Mouse (Mus musculus): ENCODE results near the gene Stxbp6. TPM values are rescaled to one million over a fixed set of nuclear protein-coding genes. Genes with fewer than 3 reads are reported as not detected.

The Stxbp6 gene
- total and polyA plus RNA-seq, 3 experiments = not detected

GRCm38 (mm10) chr12:45082379-45083144 is 8.1 kb upstream of the Stxbp6 start:
- dilution Hi-C loops (cut with MboI; ENCODE audit: extremely low pct_ligation_motif_present, extremely low pct_unique_long_range_greater_than_20kb, low sequenced_read_pairs) (no loop called here), in situ Hi-C loops (cut with MboI; ENCODE audit: low pct_ligation_motif_present, low pct_unique_long_range_greater_than_20kb, low sequenced_read_pairs) (no loop called here)
- no peak overlapping the region for H3K27ac ChIP-seq (ENCODE audit: insufficient read depth, low read depth)
- H3K79me2 ChIP-seq (replicated peaks; ENCODE audit: control insufficient read depth, extremely low read depth, insufficient read depth, poor library complexity, severe bottlenecking) = no peaks in the 10 kb centered on the region
- H3K9ac ChIP-seq (ENCODE audit: insufficient read depth, low read depth) = no peak overlapping the region
- H3K9me3 ChIP-seq (replicated peaks; ENCODE audit: low read length) = peaks cover 39% of the 10 kb centered on the region
- no peaks in the 10 kb centered on the region for H3K4me1 ChIP-seq (ENCODE audit: control insufficient read depth in 1 of 2, insufficient read depth in 2 of 2)
- H3K4me2 ChIP-seq (ENCODE audit: insufficient read depth, low read depth, poor library complexity, severe bottlenecking) = no peak overlapping the region
- no peak for DNase-seq (ENCODE audit: extremely low read depth)
- no peak for TF ChIP-seq CHD2 (IDR thresholded peaks at IDR 0.05; ENCODE audit: low read length)
- no peak for TF ChIP-seq MEF2A (IDR thresholded peaks at IDR 0.05; ENCODE audit: borderline replicate concordance, low read depth, low read length)
- H3K4me3 ChIP-seq (replicated peaks in 1 of 3; ENCODE audit: low read depth in 2 of 3, low read length in 2 of 3, poor library complexity in 1 of 3) = no peak overlapping the region
- no peaks in the 10 kb centered on the region for H3K36me3 ChIP-seq (replicated peaks in 1 of 2; ENCODE audit: control insufficient read depth in 1 of 2, insufficient read depth in 1 of 2, low read length in 1 of 2)
- no peaks in the 10 kb centered on the region for H3K27me3 ChIP-seq (replicated peaks)

- TF ChIP-seq CHD2 (IDR thresholded peaks at IDR 0.05; ENCODE audit: low read length) (no peak), MEF2A (IDR thresholded peaks at IDR 0.05; ENCODE audit: borderline replicate concordance, low read depth, low read length) (no peak), USF2 (conservative IDR thresholded peaks at IDR 0.05; ENCODE audit: low read depth, low read length) (no peak), MXI1 (IDR thresholded peaks at IDR 0.05; ENCODE audit: low read depth, low read length) (no peak), SIN3A (IDR thresholded peaks at IDR 0.05; ENCODE audit: low read length) (no peak), JUN (IDR thresholded peaks at IDR 0.05; ENCODE audit: insufficient read depth, low read depth, low read length) (no peak)
- Histone ChIP-seq H3K27me3 (replicated peaks) (no peaks in the 10 kb centered on the region), H3K4me3 (replicated peaks in 1 of 3; ENCODE audit: low read depth in 2 of 3, low read length in 2 of 3, poor library complexity in 1 of 3) (no peak overlapping the region), H3K4me1 (ENCODE audit: control insufficient read depth in 1 of 2, insufficient read depth in 2 of 2) (no peaks in the 10 kb centered on the region), H3K4me2 (ENCODE audit: insufficient read depth, low read depth, poor library complexity, severe bottlenecking) (no peak overlapping the region), H3K36me3 (replicated peaks in 1 of 2; ENCODE audit: control insufficient read depth in 1 of 2, insufficient read depth in 1 of 2, low read length in 1 of 2) (no peaks in the 10 kb centered on the region), H3K79me2 (replicated peaks; ENCODE audit: control insufficient read depth, extremely low read depth, insufficient read depth, poor library complexity, severe bottlenecking) (no peaks in the 10 kb centered on the region), H3K9ac (ENCODE audit: insufficient read depth, low read depth) (no peak overlapping the region), H3K9me3 (replicated peaks; ENCODE audit: low read length) (peaks cover 38% of the 10 kb centered on the region), H3K27ac (ENCODE audit: insufficient read depth, low read depth) (no peak overlapping the region)
- in situ Hi-C loops (cut with MboI; ENCODE audit: low pct_ligation_motif_present, low pct_unique_long_range_greater_than_20kb, low sequenced_read_pairs) (no loop called here), dilution Hi-C loops (cut with MboI; ENCODE audit: extremely low pct_ligation_motif_present, extremely low pct_unique_long_range_greater_than_20kb, low sequenced_read_pairs) (no loop called here)
- no peak for DNase-seq (ENCODE audit: extremely low read depth)
Observed at GRCm38 (mm10) chr12:45081617-45082016, 7.1 kb upstream of the Stxbp6 start.

- dilution Hi-C loops (cut with MboI; ENCODE audit: extremely low pct_ligation_motif_present, extremely low pct_unique_long_range_greater_than_20kb, low sequenced_read_pairs) = no loop called here
- no peaks in the 10 kb centered on the region for H3K36me3 ChIP-seq (replicated peaks in 1 of 2; ENCODE audit: control insufficient read depth in 1 of 2, insufficient read depth in 1 of 2, low read length in 1 of 2)
- H3K79me2 ChIP-seq (replicated peaks; ENCODE audit: control insufficient read depth, extremely low read depth, insufficient read depth, poor library complexity, severe bottlenecking) = no peaks in the 10 kb centered on the region
- no peak for DNase-seq (ENCODE audit: extremely low read depth)
- H3K27me3 ChIP-seq (replicated peaks) = no peaks in the 10 kb centered on the region
- no peak overlapping the region for H3K27ac ChIP-seq (ENCODE audit: insufficient read depth, low read depth)
- no peaks in the 10 kb centered on the region for H3K4me1 ChIP-seq (ENCODE audit: control insufficient read depth in 1 of 2, insufficient read depth in 2 of 2)
- H3K9me3 ChIP-seq (replicated peaks; ENCODE audit: low read length) = peaks cover 41% of the 10 kb centered on the region
- no peak overlapping the region for H3K4me2 ChIP-seq (ENCODE audit: insufficient read depth, low read depth, poor library complexity, severe bottlenecking)
- no peak overlapping the region for H3K9ac ChIP-seq (ENCODE audit: insufficient read depth, low read depth)
- TF ChIP-seq ELF1 (IDR thresholded peaks at IDR 0.05; ENCODE audit: low read depth, low read length) = no peak
- no peak for TF ChIP-seq EP300 (IDR thresholded peaks at IDR 0.05; ENCODE audit: low read length)
- TF ChIP-seq MXI1 (IDR thresholded peaks at IDR 0.05; ENCODE audit: low read depth, low read length) = no peak
- no peak for TF ChIP-seq SMC3 (IDR thresholded peaks at IDR 0.05; ENCODE audit: low read depth, low read length)
- no peak for TF ChIP-seq IRF4 (IDR thresholded peaks at IDR 0.05; ENCODE audit: low read depth, low read length)
- TF ChIP-seq POLR2A (IDR thresholded peaks at IDR 0.05; ENCODE audit: low read depth, low read length) = no peak
- no peak for TF ChIP-seq MAZ (IDR thresholded peaks at IDR 0.05; ENCODE audit: low read depth, low read length)
- TF ChIP-seq NELFE (IDR thresholded peaks at IDR 0.05; ENCODE audit: low read depth, low read length) = no peak
- TF ChIP-seq POLR2AphosphoS2 (IDR thresholded peaks at IDR 0.05; ENCODE audit: low read depth, low read length) = no peak
- TF ChIP-seq HCFC1 (IDR thresholded peaks at IDR 0.05; ENCODE audit: low read depth, low read length) = no peak
- no peak for TF ChIP-seq ZKSCAN1 (IDR thresholded peaks at IDR 0.05; ENCODE audit: borderline replicate concordance, low read depth, low read length)
- no peak for TF ChIP-seq CHD2 (IDR thresholded peaks at IDR 0.05; ENCODE audit: low read length)
- no peak for TF ChIP-seq MEF2A (IDR thresholded peaks at IDR 0.05; ENCODE audit: borderline replicate concordance, low read depth, low read length)
- TF ChIP-seq CHD1 (IDR thresholded peaks at IDR 0.05; ENCODE audit: low read depth, low read length) = no peak
- no peak for TF ChIP-seq SIN3A (IDR thresholded peaks at IDR 0.05; ENCODE audit: low read length)
- no peak for TF ChIP-seq TBP (conservative IDR thresholded peaks at IDR 0.05; ENCODE audit: low read depth, low read length)
- no peak for TF ChIP-seq UBTF (IDR thresholded peaks at IDR 0.05; ENCODE audit: low read depth, low read length)
- no peak for TF ChIP-seq ZC3H11A (IDR thresholded peaks at IDR 0.05; ENCODE audit: low read depth, low read length)
- no peak for TF ChIP-seq RCOR1 (conservative IDR thresholded peaks at IDR 0.05; ENCODE audit: low read depth, low read length)
- TF ChIP-seq JUN (IDR thresholded peaks at IDR 0.05; ENCODE audit: insufficient read depth, low read depth, low read length) = no peak
- in situ Hi-C loops (cut with MboI; ENCODE audit: low pct_ligation_motif_present, low pct_unique_long_range_greater_than_20kb, low sequenced_read_pairs) = no loop called here
- H3K4me3 ChIP-seq (replicated peaks in 1 of 3; ENCODE audit: low read depth in 2 of 3, low read length in 2 of 3, poor library complexity in 1 of 3) = no peak overlapping the region
Observed at GRCm38 (mm10) chr12:45080753-45081122, 6.2 kb upstream of the Stxbp6 start.

Data from CH12.LX (cell line).